In genomic region chr9:64447070-64447469, GRCm38 (mm10) we compare ENCODE assay signal across 8 mouse cellular contexts.
DNase-seq lines count a peak whose midpoint lies in the region; ATAC-seq and TF ChIP-seq lines count a peak whose summit lies in the region.

No protein-coding gene starts in this region.

- peak overlapping the region; percentile 49 for H3K27ac ChIP-seq in heart, embryonic 15.5 days
- peak overlapping the region; percentile 62; the same call in 1 of the 2 replicates for H3K27ac ChIP-seq in embryonic facial prominence, embryonic 13.5 days
- no peak overlapping the region for H3K27ac ChIP-seq in intestine, embryonic 15.5 days
- 0 out of 2 replicates have a peak overlapping the region, but pooled peaks have one; percentile 20 for H3K27ac ChIP-seq in midbrain, embryonic 12.5 days (replicated peaks)
- no peak overlapping the region for H3K27ac ChIP-seq in cerebellum, adult 2 months (ENCODE audit: insufficient read depth, low read length)

- no peaks in the 10 kb centered on the region for H3K36me3 ChIP-seq in heart, embryonic 15.5 days
- H3K36me3 ChIP-seq in embryonic facial prominence, embryonic 13.5 days, result no peaks in the 10 kb centered on the region
- no peaks in the 10 kb centered on the region for H3K36me3 ChIP-seq in intestine, embryonic 15.5 days
- H3K36me3 ChIP-seq in midbrain, embryonic 12.5 days, result no peaks in the 10 kb centered on the region

- H3K4me1 ChIP-seq in heart, embryonic 15.5 days (replicated peaks), result peaks cover 14% of the 10 kb centered on the region
- H3K4me1 ChIP-seq in embryonic facial prominence, embryonic 13.5 days, result peaks cover 15% of the 10 kb centered on the region
- H3K4me1 ChIP-seq in intestine, embryonic 15.5 days (replicated peaks), result peaks cover 12% of the 10 kb centered on the region
- H3K4me1 ChIP-seq in midbrain, embryonic 12.5 days, result peaks cover 19% of the 10 kb centered on the region
- peaks cover 32% of the 10 kb centered on the region for H3K4me1 ChIP-seq in cerebellum, adult 2 months (ENCODE audit: control insufficient read depth, insufficient read depth, low read length)

- no peak for TF ChIP-seq POLR2A in cerebellum, adult 2 months (IDR thresholded peaks at IDR 0.05; ENCODE audit: borderline replicate concordance, insufficient read depth, low read length)

- intact Hi-C loops in heart, postnatal 36 days (cut with DNase I), result no loop called here

- H3K9me3 ChIP-seq in heart, embryonic 15.5 days (replicated peaks), result no peaks in the 10 kb centered on the region
- no peaks in the 10 kb centered on the region for H3K9me3 ChIP-seq in embryonic facial prominence, embryonic 13.5 days
- H3K9me3 ChIP-seq in intestine, embryonic 15.5 days, result no peaks in the 10 kb centered on the region
- H3K9me3 ChIP-seq in midbrain, embryonic 12.5 days, result no peaks in the 10 kb centered on the region

- H3K9ac ChIP-seq in heart, embryonic 15.5 days, result no peak overlapping the region
- peak overlapping the region; percentile 40; the same call in 1 of the 2 replicates for H3K9ac ChIP-seq in embryonic facial prominence, embryonic 13.5 days
- H3K9ac ChIP-seq in intestine, embryonic 15.5 days, result no peak overlapping the region
- no peak overlapping the region for H3K9ac ChIP-seq in midbrain, embryonic 12.5 days (replicated peaks)

- H3K4me2 ChIP-seq in heart, embryonic 15.5 days, result 0 out of 2 replicates have a peak overlapping the region, but pooled peaks have one; percentile 18
- peak overlapping the region; percentile 26 for H3K4me2 ChIP-seq in embryonic facial prominence, embryonic 13.5 days
- 0 out of 2 replicates have a peak overlapping the region, but pooled peaks have one; percentile 15 for H3K4me2 ChIP-seq in intestine, embryonic 15.5 days (replicated peaks)
- H3K4me2 ChIP-seq in midbrain, embryonic 12.5 days (replicated peaks), result no peak overlapping the region

- 24% methylated on average over 6 of the region's 6 CpGs for WGBS in heart, embryonic 15.5 days
- 25% methylated on average over 6 of the region's 6 CpGs for WGBS in embryonic facial prominence, embryonic 13.5 days
- WGBS in intestine, embryonic 15.5 days, result 23% methylated on average over 6 of the region's 6 CpGs
- WGBS in midbrain, embryonic 12.5 days, result 19% methylated on average over 6 of the region's 6 CpGs
- WGBS in cerebellum, adult 2 months, result 47% methylated on average over 6 of the region's 6 CpGs

- ATAC-seq in heart, embryonic 15.5 days (replicated peaks; ENCODE audit: insufficient number of reproducible peaks, insufficient read depth, low FRiP score, low read depth), result 0 out of 2 replicates have a peak, but pooled peaks have one; percentile 36
- ATAC-seq in embryonic facial prominence, embryonic 13.5 days (ENCODE audit: insufficient number of reproducible peaks, insufficient read depth, low FRiP score, low TSS enrichment, low read depth), result peak; percentile 64; the same call in 1 of the 2 replicates
- ATAC-seq in intestine, embryonic 15.5 days, result peak; percentile 67
- ATAC-seq in midbrain, embryonic 12.5 days (ENCODE audit: low FRiP score, low read depth), result peak; percentile 44; the same call in 1 of the 2 replicates

- no peak overlapping the region for H3K4me3 ChIP-seq in heart, embryonic 15.5 days
- no peak overlapping the region for H3K4me3 ChIP-seq in embryonic facial prominence, embryonic 13.5 days
- H3K4me3 ChIP-seq in intestine, embryonic 15.5 days (replicated peaks), result no peak overlapping the region
- no peak overlapping the region for H3K4me3 ChIP-seq in midbrain, embryonic 12.5 days
- no peak overlapping the region for H3K4me3 ChIP-seq in cerebellum, adult 2 months (replicated peaks; ENCODE audit: insufficient read depth, low read depth, low read length)

- H3K27me3 ChIP-seq in heart, embryonic 15.5 days, result no peaks in the 10 kb centered on the region
- H3K27me3 ChIP-seq in embryonic facial prominence, embryonic 13.5 days, result 0 out of 2 replicates have a peak, but pooled peaks cover 3% of the 10 kb centered on the region
- H3K27me3 ChIP-seq in intestine, embryonic 15.5 days (replicated peaks), result no peaks in the 10 kb centered on the region
- H3K27me3 ChIP-seq in midbrain, embryonic 12.5 days, result 0 out of 2 replicates have a peak, but pooled peaks cover 3% of the 10 kb centered on the region
- no peaks in the 10 kb centered on the region for H3K27me3 ChIP-seq in cerebellum, adult 2 months (ENCODE audit: control insufficient read depth, insufficient read depth, low read length)

- no peak for DNase-seq in heart, postnatal 36 days
- DNase-seq in cerebellum, adult 2 months, result no peak
- no peak for DNase-seq in left cerebral cortex, adult 8-10 months (ENCODE audit: low spot score in 2 of 2)
- no peak for DNase-seq in kidney, postnatal 10 days

- TF ChIP-seq CTCF in cerebellum, adult 2 months (IDR thresholded peaks at IDR 0.05; ENCODE audit: borderline replicate concordance, insufficient read depth, low read depth, low read length), result no peak

Comparison
In these comparisons a context has a peak if more than half of its experiments do, and no peak if none do; other contexts are left out.
1. H3K27ac ChIP-seq: peak in heart, embryonic 15.5 days (single experiment), embryonic facial prominence, embryonic 13.5 days (single experiment) and midbrain, embryonic 12.5 days (single experiment); none in intestine, embryonic 15.5 days (single experiment) and cerebellum, adult 2 months (single experiment).
2. Peak in every context shown above with its lines, with median percentiles within 50 percentile points of each other: ATAC-seq.